Mouse (Mus musculus): ENCODE measurements around the gene Atxn7l1.

Gene Atxn7l1

DNA sequence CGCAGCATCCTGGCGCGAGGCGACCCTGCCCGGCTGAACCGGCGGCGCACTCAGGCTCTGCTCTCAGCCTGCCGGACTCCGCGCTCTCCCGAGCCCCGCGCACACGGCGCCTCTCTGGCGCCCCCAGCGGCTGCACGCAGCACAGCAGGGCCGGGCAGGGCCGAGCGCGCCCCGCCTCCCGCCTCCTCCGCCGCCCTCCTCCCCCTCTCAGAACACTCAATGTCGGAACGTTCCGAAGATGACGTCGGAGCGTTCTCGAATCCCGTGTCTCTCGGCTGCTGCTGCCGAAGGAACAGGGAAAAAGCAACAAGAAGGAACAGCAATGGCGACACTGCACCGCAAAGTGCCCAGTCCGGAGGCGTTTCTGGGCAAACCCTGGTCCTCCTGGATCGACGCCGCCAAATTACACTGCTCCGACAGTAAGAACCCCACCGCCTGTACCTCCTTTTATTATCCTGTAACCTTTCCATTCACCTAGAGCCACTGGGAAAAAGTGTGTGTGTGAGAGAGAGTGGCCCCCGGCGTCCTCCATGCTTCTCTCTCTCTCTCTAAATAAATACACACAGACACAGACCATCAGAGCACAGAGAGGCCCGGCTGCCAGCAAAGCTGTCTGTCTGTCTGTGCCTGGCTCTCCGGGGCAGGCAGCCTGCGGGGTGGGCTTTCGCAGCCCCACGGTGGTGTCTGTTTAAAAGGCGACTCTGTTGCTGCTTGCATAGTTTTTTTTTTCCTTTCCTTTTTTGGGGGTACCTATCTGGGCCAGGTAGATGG lies at the start of gene Atxn7l1:
Gene Atxn7l1, plus strand, starts transcription at position 197 of the 771 bp plus-strand sequence.
- peak; percentile 82 to 91 for DNase-seq (ENCODE audit: low spot score in 2 of 2)

DNA sequence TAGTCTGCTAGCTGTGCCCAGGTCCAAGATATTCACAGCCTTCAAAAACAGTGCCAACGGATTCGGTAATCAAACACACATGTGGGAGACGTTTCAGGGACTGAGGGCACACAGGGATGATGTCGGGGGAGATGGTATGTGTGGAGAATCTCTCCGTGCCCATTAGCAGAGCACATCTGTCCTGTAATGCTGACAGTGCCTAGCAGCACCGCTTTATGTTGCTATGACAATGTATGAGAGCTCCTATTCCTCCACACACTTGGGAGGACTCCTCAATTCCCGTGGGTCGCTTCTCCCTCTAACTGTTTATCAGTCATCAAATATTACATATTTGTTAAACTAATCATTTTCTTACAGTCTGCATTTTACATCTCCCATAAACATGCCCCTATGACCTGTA lies 45.9 kb upstream of the Atxn7l1 start:
- DNase-seq (ENCODE audit: low spot score in 2 of 2): no peak

DNA sequence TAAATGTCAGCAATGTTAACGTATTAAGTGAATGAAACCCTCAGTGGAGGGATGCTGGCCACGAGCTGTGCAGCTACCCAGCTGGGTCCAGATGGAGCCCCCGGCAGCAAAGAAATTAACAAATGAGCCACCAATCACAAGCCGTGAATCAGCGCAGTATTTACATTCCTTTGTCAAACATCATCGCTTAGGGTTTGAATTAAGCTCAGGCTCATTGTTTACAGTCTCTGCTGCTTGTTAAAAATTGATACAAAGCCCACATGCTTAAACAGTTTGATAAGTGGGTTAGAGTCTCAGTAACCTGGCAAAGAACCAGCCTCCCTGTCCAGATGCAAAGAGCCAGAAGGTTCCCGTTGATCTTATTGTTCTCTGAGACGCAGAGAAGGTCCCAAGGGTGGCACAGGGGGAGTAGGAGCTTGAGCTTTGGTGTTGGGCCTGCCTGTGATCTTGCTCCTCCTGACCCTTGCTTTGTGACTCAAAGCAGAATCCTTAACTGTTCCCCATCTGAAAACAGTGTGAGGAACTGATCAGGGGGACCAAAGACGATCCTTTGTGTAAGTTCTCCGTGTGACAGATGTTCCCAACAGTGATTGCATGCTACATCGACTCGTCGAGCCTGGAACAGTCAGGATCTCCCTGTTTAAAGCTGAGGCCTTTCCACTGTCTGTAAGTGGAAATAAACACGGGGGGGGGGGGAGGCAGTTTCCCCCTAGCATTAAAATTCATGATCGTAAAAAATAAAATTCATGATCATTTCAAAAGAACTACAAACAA lies 45.0 kb upstream of the Atxn7l1 start:
- DNase-seq (ENCODE audit: low spot score in 2 of 2): no peak

DNA sequence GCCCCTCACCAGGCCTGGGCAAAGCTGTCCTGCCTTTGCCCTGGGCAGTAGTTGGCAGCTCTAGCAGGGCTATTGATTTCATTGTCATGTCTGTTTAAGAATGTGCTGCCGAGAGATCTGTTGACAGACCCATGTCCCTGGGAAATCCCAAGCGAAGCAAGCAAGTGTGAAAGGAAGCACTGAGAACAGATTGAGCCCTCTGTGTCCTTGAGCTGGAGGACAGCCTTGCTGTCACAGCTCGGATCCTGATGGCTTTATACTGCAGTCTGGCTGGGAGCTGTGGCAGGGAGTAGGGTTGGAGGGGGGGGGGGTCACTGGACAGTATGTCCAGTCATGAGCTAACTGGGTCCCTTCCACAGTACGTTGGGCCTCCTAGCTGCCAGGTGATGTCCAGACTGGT lies 41.8 kb upstream of the Atxn7l1 start:
- DNase-seq (ENCODE audit: low spot score in 2 of 2): no peak

DNA sequence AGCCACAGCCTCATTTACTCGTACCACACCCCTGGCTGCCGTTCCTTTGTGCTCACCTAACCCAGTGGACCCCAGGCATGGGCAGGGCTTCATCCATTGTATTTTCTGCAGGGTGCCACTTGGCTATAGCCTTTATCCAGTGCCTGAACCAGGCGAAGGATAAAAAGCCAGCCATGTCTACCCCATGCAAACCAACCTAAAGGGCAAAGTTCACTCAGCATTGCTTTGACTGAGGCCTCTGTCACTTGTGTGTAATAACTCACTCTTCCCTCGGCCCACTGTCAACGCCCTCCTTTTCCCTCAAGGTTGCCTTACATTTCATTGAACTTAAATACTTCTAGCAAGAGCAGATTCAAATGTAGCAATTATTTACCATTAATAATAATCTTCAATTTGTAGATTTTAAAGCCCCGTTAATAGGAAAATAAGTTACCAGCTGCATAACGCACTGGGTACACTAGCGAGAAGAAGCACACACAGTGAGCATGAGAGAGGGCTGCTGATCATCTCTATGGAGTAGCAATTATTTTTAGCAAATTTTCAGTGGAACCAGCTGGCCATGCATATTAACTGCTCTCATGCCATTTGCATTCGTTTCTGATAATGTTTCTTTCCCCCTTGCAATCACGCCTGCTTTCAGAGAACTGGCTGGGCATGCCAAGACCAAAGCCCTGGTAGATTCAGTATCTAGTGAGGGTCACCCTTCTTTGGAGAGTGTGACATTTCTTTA lies 40.9 kb upstream of the Atxn7l1 start:
- DNase-seq (ENCODE audit: low spot score in 2 of 2): no peak

DNA sequence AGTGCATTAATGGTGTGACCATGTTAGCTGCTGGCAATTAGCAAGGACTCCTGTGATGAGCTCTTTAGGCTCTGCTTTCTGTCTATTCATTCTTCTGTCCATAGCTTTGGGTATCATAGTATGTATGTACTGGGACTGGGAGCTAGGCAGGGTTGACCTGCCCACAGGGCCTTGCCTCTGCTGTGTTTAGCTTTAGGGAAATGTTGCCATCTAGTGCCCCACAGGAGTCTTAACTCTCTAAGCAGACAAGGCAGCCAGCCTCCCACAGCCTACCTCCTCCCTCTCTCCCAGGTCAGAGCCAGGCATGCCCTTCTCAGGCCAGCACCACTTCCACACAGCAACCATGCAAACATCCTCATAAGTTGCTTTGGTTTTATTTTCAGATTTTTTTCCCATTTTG lies 38.0 kb upstream of the Atxn7l1 start:
- DNase-seq (ENCODE audit: low spot score in 2 of 2): no peak

DNA sequence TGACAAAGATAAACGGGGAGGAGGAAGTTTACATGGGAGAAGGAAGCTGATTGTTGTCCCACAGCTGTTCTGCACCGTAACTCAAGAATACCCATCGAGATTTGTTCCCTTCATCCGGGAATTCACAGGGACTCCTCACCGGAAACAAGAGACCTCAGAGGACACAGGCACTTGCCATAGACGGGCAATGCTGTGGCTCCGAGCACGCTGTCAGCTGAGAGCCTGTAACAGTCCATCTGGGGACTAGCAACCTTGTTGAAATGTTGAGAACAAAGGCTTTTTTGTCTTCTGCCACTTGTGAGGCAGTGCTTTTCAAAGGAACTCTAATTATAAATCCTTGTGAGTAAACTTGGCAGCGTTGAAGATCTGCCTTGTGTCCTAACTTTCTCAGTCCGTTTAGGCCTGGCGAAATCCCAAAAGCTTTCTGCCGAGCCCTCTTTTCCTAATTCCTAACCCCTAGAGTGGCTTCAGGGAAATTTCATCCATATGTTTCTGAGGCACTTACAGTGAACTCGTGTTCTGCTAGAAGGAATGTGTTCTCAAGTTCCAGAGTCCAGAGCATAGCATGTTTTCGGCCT lies 36.5 kb upstream of the Atxn7l1 start:
- no peak for DNase-seq (ENCODE audit: low spot score in 2 of 2)

DNA sequence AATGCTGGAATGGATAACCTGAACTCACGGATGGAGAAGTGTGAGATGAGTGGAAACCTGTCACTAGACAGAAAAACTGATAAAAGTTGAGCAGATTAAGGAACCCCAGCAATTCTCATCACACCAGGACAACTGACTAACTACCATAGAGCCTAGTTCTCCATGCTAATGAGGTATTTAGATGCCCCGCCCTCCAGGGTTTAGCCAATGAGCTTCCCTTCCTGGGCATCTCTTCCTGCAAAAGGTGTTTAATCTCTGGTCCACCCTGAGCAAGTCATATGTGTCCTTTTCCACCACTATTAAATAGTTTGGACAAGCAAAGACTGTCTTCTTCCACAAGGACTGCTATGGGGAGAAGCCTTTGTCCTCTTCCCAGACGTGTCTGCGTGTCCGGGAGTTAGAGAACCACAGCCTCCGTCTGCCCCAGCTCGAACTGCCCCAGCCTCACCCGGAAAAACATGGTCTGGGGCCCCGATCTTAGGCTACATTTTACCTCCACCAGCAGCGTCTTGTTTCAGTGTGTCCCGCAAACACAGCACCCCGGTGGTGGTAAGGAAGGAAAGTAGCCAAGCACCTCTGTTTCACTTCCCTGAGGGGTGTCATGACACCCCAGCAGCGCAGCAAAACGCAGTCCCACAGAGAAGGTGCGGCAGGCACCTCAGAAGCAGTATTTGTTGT lies 28.7 kb upstream of the Atxn7l1 start:
- DNase-seq (ENCODE audit: low spot score in 2 of 2): no peak

DNA sequence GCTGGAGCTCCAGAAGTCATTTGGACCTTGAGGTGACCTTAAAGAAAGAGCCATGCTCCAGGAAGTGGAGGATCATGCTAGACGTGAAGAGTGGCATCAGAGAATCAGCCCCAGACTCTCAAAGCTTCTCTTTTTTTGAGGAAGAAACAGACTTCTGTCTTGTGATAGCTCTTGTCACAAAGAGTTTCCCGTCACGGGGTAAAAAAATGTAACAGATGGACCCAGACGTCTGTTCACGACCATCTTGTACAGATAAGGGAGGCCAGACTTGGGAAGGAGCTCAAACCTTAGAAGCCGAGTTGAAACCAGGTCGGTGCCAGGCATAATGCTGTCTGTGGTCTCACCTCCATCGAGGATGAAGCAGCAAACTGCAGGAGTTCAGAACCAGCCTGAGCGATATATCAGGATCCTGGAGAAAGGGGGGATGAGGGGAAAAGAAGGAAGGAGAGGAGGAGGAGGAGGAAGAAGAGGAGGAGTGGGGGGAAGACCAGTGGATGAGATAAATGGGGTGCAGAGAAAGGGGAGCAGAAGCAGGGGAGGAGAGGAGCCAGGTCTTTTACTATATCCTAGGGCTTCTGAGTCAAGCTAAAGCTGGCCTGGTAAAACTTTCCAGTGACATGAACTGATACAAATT lies 21.8 kb upstream of the Atxn7l1 start:
- no peak for DNase-seq (ENCODE audit: low spot score in 2 of 2)

DNA sequence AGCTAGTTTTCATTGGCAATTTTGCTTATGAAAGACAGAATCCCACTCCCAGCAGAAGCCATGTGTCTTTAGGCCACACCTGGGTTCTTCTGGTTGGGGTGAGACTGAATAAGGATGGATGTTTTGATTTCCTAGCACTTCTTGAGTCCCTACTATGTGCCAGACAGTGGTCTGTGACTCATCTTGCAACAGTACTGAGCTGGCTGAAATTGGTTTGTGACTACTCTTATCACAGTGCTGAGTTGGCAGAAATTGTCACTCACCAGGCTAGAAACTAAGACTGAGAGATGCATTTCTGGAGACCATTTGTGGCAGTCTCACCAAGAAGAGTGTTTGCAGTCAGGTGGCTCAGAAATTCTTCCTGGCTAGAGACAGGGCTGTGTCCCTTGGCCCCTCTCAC lies 21.2 kb upstream of the Atxn7l1 start:
- DNase-seq (ENCODE audit: low spot score in 2 of 2): no peak

DNA sequence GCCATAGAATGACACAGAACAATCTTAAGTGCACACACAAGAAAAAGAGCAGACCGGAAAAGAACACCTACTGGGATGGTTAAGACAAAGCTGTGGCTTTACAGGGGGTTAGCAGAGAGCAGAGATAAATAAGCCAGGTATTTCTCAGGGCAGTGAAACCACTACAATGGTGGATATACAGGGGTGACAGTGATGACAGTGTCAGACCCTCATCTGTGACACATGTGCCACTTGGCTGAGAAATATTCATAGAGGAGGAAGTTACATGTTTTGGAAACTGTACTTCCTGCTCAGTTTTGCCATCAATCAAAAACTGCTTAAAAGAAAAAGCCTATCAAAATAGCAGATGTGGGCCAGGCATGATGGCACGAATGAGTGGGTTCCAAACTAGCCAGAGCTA lies 19.4 kb upstream of the Atxn7l1 start:
- no peak for DNase-seq (ENCODE audit: low spot score in 2 of 2)

DNA sequence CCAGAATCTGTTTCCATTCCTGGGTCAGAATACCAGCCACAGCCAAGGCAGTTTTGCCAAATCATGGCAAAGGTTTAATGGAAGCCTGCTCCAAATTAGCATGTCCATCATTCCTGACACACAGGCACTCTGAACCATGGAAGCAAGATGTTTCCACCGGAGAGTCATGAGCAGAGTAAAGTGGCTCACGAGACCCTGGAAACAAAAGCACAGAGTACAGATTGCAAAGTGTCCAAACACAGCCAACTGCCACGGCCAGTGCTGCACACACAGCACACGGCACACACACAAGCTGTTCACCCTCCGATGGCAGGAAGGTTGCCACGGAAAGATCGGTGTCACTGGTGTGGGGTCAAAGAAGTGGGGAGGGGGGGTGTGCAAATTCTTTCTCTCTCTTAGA lies 18.8 kb upstream of the Atxn7l1 start:
- no peak for DNase-seq (ENCODE audit: low spot score in 2 of 2)

DNA sequence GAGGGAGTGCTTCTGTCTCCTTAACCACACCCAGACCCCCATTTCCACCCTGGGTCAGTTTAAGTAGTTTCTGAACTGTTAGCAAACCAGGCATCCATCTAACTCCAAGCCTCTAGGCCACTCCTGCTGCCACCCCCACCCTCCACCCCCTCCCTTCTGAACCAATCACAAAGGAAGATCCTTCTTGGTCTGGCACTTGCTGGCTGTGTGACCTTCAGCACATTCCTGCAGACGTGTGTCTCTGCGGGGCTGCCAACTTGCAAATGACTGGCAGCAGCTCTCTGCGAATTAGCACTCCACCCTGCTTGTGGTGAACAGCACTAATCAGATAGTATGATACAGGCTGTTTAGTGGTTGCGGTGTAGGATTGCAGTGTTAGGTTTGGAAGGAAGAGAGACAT lies 18.1 kb upstream of the Atxn7l1 start:
- DNase-seq (ENCODE audit: low spot score in 2 of 2): no peak

DNA sequence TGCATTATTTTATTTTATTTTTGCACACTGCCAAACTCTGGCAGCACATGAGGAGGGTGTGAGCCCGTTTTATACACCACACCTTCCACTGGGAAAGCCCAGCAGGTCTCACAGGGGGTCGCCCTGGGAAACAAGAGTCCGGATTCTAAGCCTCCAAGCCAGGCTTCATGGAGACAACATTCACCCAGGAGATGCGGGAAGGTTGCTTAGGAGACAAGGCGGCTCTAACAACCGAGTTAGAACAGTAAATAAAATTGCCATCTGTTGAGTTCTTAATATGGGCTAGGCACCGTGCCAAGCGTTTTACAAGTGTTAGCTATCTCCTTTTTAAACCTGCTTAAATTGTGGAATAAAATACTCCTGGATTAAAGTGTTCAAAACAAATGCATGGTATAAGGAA lies 17.1 kb upstream of the Atxn7l1 start:
- DNase-seq (ENCODE audit: low spot score in 2 of 2): no peak

DNA sequence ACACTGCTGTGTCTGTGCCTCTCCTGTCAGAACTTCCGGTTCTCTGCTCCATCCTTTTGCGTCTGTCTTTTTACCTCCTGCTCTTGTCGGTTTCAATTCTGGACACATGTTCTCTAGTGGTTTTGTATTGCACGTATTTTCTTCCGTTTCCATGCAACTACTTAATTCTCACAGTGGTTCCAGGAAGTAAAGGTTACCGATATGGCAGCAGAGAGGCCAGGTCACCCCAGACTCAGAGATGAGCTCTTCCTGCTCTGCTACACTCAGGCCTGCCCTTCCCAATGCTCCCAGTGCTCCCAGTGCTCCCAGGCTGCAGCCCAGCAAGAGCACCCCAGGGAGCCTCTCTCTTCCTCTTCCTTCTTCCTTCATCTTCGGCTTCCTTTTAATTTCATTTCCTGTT lies 15.7 kb upstream of the Atxn7l1 start:
- no peak for DNase-seq (ENCODE audit: low spot score in 2 of 2)

DNA sequence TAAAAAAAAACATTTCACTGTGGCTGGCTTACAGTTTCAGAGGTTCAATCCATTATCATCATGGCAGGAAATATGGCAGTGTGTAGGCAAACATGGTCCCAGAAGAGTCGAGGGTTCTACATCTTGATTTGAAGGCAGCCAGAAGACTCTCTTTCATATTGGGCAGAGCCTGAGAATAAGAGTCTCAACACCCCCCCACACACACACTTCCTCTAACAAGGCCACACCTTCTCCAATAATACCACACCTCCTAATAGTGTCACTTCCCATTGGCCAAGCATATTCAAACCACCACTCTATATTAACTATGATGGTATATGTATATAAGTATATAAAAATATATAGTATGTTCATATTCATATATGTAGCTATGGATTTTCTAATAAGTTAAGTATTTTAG lies 9.6 kb upstream of the Atxn7l1 start:
- DNase-seq (ENCODE audit: low spot score in 2 of 2): no peak

DNA sequence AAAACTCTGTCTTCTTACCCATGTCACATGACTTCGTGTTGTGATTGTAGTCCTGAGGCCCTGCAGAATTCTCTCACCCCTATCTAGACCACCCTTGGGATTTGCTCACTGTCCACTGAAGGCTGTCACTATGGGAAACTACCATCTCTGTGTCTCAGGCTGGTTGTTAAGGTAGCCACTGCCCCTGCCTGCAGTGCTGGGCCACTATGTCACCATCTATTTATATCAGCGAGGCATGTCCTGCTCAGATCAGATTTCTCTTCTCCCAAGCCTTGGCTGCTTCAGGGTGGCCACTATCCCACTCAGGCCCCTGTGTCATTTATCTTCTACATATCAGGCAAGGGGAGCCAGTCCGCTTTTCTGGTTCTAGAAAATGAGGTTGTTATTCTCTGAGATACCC lies 8.4 kb upstream of the Atxn7l1 start:
- no peak for DNase-seq (ENCODE audit: low spot score in 2 of 2)

DNA sequence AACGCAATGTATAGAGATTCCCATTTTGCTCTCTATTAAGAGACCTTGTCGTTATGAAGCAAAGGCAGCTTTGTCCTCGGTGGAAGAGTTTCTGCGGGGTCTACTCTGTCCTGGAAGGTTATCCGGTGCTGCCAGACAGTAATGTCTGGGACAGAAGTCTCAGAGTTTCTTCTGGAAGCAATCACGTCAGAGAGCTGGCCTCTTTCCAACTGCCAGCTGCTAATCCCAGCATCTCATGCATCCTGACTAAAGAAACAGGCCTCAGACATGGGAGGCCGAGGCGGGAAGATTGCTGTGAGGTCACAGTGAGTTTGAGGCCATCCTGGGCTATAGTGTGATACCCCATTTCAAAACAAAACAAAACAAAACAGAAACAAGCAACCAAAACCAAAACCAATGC lies 3.0 kb upstream of the Atxn7l1 start:
- DNase-seq (ENCODE audit: low spot score in 2 of 2): no peak

DNA sequence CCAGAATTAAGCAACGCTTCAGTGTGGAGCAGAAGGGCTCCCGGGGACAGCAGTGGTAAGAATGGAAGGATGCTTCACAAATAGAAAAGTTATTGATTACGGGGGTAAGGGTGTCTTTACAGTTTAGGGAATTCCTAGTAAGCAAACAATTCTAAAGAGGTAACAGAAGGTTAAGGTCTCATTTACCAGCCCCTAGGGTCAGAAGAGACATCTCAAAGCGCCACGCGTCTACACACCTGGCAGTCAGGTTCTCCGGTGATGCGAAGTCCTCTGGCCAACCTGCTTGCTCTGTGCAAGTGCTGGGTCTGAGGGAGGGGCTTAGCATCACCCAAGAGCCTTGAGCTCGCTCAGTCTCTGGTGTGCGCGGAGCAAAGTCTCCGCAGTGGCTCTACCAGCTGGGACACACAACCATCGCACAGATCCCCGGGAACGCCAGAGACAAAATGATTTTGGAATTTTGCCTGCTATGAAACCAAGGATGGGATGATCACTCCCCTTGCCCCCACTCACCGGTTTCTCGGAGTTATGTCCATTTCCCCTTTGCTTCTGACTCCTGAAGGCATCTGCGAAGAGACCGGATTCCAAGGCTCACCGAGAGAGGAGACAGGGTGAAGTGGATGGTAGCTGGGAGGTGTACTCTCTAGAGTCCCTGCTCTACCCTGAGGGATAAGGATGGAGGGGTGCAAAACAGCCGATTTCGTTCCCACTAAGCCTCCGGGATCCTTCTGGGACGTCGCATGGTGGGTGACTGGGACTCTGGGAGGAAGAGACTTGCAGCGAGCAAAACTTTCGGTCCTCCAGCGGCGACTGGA lies 665 bp upstream of the Atxn7l1 start:
- no peak for DNase-seq (ENCODE audit: low spot score in 2 of 2)

DNA sequence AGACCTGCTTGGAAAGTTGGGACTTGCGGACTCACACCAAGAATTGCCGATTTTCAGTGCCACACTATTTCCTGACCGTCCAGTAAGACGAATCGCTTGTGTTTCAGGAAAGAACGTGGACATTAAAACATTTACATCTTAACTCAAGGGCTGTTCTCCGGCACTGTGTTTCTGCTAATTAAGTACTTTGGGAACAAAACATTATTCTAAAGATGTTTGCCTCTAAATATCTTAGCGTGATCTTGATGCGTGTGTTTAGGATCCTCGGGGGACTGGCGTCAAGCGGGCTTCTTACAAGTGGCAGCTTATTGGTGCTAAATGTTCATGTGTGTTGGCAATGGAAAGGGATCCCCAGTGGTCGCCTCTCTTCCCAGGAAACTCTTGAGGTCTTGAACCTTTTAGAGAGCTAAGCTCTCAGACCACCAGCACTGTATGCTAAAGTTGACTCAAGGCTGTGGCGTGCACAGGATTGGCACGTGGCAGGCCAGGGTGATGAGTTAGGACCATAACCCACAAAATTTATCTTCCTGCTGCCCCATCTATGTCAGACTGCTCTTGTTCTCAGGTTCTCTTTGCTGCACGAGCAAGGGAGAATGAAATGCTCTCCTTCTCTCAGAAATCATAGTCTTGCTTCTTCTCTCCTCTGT lies 2.2 kb downstream of the Atxn7l1 start:
- DNase-seq (ENCODE audit: low spot score in 2 of 2): no peak
